Mouse (Mus musculus) urinary bladder, postnatal 4 days (tissue): ENCODE measurements at regions not wholly inside any gene's neighbourhood (a gene's known extent, or its start where the extent isn't known, plus 50 kb on each side); places are given as distances from the start of the nearest gene placed in this dataset.

Experiments
- DNase-seq, 2 experiments: peaks; one replicate each; pipeline ENCODE4 v3.0.0; 2021 to 2022; ENCODE audit warnings: low spot score in 2 of 2

- peak in 1 of 2 experiments; percentile 49 for DNase-seq
Observed at GRCm38 (mm10) chr10:24493392-24493791, 101.8 kb upstream of the Ccn2 start.

GRCm38 (mm10) chr10:24493936-24494335 is 101.3 kb upstream of the Ccn2 start:
- peak in 1 of 2 experiments; percentile 54 for DNase-seq

DNA sequence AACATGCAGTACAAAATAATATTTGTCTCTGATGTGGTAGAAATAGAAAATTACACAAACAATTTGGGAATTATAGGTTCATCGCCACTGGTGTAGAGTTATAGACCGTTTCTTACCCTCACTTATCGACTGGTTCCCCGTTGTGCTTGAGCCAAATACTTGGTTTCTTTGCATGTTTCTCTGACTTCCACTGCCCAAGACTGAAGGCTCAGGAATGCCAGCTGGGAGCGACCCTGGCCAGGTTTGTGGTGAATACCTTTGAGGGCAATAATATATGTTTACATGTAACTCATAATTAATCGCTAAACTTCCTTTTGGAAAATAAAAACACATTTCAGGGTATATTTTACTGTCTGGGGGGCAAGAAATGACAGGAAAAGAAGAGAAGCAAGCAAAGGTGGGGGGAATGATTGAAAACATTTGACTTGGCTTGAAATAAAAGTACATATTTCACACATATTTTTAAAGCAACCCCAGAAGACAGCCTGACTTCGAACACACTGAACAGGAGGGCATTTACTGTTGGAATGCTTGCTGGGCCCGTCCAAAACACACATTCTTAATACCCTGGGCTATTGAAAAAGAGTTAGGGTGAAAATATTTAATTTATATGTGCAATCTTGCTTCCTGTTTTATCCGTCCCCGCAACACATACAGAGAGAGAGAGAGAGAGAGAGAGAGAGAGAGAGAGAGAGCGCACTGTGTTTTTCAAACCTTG is 75.3 kb upstream of the Ccn2 start:
- no peak for DNase-seq

DNA sequence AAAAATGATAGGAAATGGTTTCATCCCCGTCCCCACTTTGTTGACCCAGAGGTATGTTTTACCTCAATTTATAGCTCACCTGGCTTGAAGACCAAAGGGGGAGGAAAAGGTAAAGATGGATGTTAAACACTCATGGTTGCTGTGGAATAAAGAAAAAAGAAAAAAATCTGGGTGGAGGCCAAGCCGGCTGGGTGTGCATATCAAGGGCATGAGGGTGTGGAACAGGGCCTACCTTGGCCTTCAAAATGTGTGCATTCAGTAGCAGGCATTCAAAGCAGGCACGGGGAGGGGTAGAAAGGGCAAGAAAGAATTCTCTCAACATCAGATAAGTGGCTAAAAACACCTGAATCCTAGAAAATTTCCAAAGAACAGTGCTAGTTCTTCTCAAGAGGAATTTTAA is 74.7 kb upstream of the Ccn2 start:
- no peak for DNase-seq

DNA sequence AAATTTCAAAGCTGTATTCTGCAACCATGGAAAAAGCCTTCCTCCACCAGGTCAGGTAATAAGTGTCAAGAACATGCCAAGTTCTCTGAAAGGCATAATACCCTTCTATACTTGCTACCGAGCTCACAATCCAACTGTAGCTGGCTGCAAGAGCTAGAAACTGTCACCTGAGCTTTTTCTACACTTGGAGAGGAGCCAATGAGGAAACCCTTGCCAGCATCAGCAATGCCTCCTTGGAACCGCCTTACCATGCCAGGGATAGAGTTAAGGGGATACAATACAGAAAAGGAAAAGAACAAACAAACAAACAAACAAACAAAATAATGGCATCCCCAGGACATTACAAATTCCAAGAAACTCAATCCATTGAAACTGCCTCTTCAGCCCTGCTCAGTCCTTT is 62.5 kb upstream of the Ccn2 start:
- DNase-seq: no peak

DNA sequence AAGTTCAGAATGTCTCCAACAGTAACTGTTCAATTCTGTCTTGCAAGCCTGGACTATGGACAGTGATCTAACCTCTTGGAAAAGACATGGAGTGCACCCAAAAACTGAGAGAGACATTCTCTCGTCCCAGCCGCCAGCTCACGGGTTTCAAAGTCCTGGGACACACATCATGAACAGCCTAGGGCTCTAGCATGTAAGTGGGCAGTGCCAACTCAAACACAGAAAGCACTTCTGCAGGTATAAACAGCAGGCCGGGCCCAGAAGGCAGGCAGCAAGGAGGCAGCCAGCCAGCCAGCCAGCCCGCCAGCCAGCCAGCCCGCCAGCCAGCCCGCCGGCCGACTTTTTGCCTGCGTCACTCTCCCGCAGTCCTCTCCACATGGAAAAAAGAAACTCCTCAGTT is 60.3 kb upstream of the Ccn2 start:
- DNase-seq: no peak

- no peak for DNase-seq
Observed at GRCm38 (mm10) chr10:24535461-24535860, 59.8 kb upstream of the Ccn2 start.

DNA sequence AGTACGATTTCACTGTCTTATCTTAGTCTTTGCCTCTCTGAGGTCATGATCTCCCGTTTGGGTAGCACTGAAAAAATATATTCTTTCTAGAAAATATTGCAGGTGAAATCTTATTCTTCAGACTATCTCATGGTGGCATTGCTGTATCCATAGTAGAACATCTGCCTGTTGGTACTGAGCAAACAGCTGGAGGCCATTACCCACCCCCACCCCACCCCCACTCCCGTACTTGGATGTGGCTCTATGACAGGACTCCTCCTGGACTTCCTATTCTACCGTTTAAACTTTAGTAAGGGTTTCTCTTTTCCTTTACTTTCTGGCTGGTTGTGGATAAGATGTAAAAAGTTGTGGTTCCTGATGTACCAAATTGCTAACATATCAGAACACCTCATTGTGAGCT is 53.3 kb upstream of the Ccn2 start:
- no peak for DNase-seq
